ENCODE assay signal across 20 mouse cellular contexts in the genomic region with DNA sequence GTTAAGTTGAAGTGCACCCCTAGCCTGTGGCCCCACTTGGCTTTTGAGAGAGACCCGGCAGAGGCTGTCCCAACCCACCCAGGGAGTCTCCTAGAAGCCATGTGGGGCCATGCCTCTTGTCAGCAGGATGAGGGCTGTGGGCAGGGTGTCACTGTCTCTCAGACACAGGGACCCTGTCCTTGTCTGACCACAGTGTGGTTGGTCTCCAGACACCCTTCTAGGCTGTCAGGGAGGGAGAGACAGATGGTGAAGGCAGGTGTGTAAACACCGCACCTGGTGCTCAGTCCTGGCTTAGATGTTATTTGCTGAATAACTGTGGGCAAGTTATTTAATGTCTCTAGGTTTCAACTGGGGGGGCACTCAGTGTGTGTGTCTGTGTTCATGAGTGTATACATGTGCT. TPM values are rescaled to one million over a fixed set of nuclear protein-coding genes. Genes with fewer than 3 reads are reported as not detected.
DNase-seq lines count a peak whose midpoint lies in the region; ATAC-seq and TF ChIP-seq lines count a peak whose summit lies in the region.
"Had no signal": no experiment of that assay in that cellular context is flagged by ENCODE, and none has a peak within 500 bp of the region (broad histone marks: within the 10 kb centered on the region; RNA-seq: fewer than 3 reads in every experiment).

No protein-coding gene starts in this region.

- no peaks in the 10 kb centered on the region for H3K27me3 ChIP-seq in heart, adult 2 months (ENCODE audit: control insufficient read depth, insufficient read depth, low read length)
- no peaks in the 10 kb centered on the region for H3K27me3 ChIP-seq in midbrain, embryonic 11.5 days (ENCODE audit: control insufficient read depth, insufficient read depth, low read length)
- H3K27me3 ChIP-seq in midbrain, embryonic 13.5 days: no peaks in the 10 kb centered on the region
- H3K27me3 ChIP-seq in heart, embryonic 15.5 days: no peaks in the 10 kb centered on the region
- H3K27me3 ChIP-seq in intestine, postnatal 0 days (replicated peaks; ENCODE audit: control insufficient read depth, insufficient read depth, low read length): no peaks in the 10 kb centered on the region
- H3K27me3 ChIP-seq: embryonic facial prominence, embryonic 13.5 days; forebrain, embryonic 13.5 days; hindbrain, embryonic 12.5 days; limb, embryonic 13.5 days; liver, embryonic 12.5 days had no signal

- H3K9me3 ChIP-seq in midbrain, embryonic 11.5 days (ENCODE audit: control insufficient read depth, low read length): no peaks in the 10 kb centered on the region
- no peaks in the 10 kb centered on the region for H3K9me3 ChIP-seq in midbrain, embryonic 13.5 days
- H3K9me3 ChIP-seq in heart, embryonic 15.5 days (replicated peaks): no peaks in the 10 kb centered on the region
- H3K9me3 ChIP-seq in intestine, postnatal 0 days (ENCODE audit: control insufficient read depth): no peaks in the 10 kb centered on the region
- H3K9me3 ChIP-seq: embryonic facial prominence, embryonic 13.5 days; forebrain, embryonic 13.5 days; hindbrain, embryonic 12.5 days; limb, embryonic 13.5 days; liver, embryonic 12.5 days had no signal

- no peak overlapping the region for H3K4me2 ChIP-seq in midbrain, embryonic 11.5 days
- H3K4me2 ChIP-seq in midbrain, embryonic 13.5 days (replicated peaks): no peak overlapping the region
- H3K4me2 ChIP-seq in heart, embryonic 15.5 days: peak overlapping the region; percentile 87
- H3K4me2 ChIP-seq in intestine, postnatal 0 days (replicated peaks; ENCODE audit: low read depth): no peak overlapping the region
- H3K4me2 ChIP-seq: embryonic facial prominence, embryonic 13.5 days; forebrain, embryonic 13.5 days; hindbrain, embryonic 12.5 days; limb, embryonic 13.5 days; liver, embryonic 12.5 days had no signal

- no peak for TF ChIP-seq POLR2A in heart, adult 2 months (IDR thresholded peaks at IDR 0.05; ENCODE audit: insufficient read depth, low read depth, low read length)

- peaks cover 2% of the 10 kb centered on the region; the same call in 1 of the 2 replicates for H3K36me3 ChIP-seq in heart, adult 2 months (ENCODE audit: control insufficient read depth, insufficient read depth, low read length)
- no peaks in the 10 kb centered on the region for H3K36me3 ChIP-seq in midbrain, embryonic 11.5 days (ENCODE audit: control insufficient read depth, insufficient read depth, low read length)
- H3K36me3 ChIP-seq in midbrain, embryonic 13.5 days: no peaks in the 10 kb centered on the region
- H3K36me3 ChIP-seq in heart, embryonic 15.5 days: no peaks in the 10 kb centered on the region
- no peaks in the 10 kb centered on the region for H3K36me3 ChIP-seq in intestine, postnatal 0 days (ENCODE audit: control insufficient read depth, insufficient read depth)
- H3K36me3 ChIP-seq: embryonic facial prominence, embryonic 13.5 days; hindbrain, embryonic 12.5 days; limb, embryonic 13.5 days; liver, embryonic 12.5 days had no signal

- H3K9ac ChIP-seq in heart, adult 2 months (ENCODE audit: low read depth, low read length): peak overlapping the region; percentile 20; the same call in 1 of the 2 replicates
- H3K9ac ChIP-seq in midbrain, embryonic 11.5 days (ENCODE audit: low read length): no peak overlapping the region
- no peak overlapping the region for H3K9ac ChIP-seq in midbrain, embryonic 13.5 days (replicated peaks)
- no peak overlapping the region for H3K9ac ChIP-seq in heart, embryonic 15.5 days
- H3K9ac ChIP-seq in intestine, postnatal 0 days (ENCODE audit: low read depth, low read length): no peak overlapping the region
- H3K9ac ChIP-seq: embryonic facial prominence, embryonic 13.5 days; forebrain, embryonic 13.5 days; hindbrain, embryonic 12.5 days; limb, embryonic 13.5 days; liver, embryonic 12.5 days had no signal

- no peak for TF ChIP-seq CTCF in heart, adult 2 months (IDR thresholded peaks at IDR 0.05)
- TF ChIP-seq CTCF in intestine, postnatal 0 days (IDR thresholded peaks at IDR 0.05; ENCODE audit: low read depth): no peak

- ATAC-seq in midbrain, embryonic 11.5 days (ENCODE audit: low FRiP score): no peak
- no peak for ATAC-seq in midbrain, embryonic 13.5 days
- no peak for ATAC-seq in heart, embryonic 15.5 days (replicated peaks; ENCODE audit: insufficient number of reproducible peaks, insufficient read depth, low FRiP score, low read depth)
- ATAC-seq in intestine, postnatal 0 days: no peak
- ATAC-seq: activated CD4-positive, CD25-positive, alpha-beta regulatory T cell, adult 4 months; forebrain, embryonic 13.5 days; liver, embryonic 12.5 days had no signal

- peak overlapping the region; percentile 97 for H3K27ac ChIP-seq in heart, adult 2 months
- no peak overlapping the region for H3K27ac ChIP-seq in midbrain, embryonic 11.5 days (ENCODE audit: low read depth, low read length)
- no peak overlapping the region for H3K27ac ChIP-seq in midbrain, embryonic 13.5 days
- H3K27ac ChIP-seq in heart, embryonic 15.5 days: no peak overlapping the region
- no peak overlapping the region for H3K27ac ChIP-seq in intestine, postnatal 0 days (ENCODE audit: low read depth, low read length)
- H3K27ac ChIP-seq: embryonic facial prominence, embryonic 13.5 days; forebrain, embryonic 13.5 days; hindbrain, embryonic 12.5 days; limb, embryonic 13.5 days; liver, embryonic 12.5 days had no signal

- 62% methylated on average over 2 of the region's 2 CpGs for WGBS in heart, adult 2 months
- WGBS in midbrain, embryonic 11.5 days: 93% methylated on average over 2 of the region's 2 CpGs
- WGBS in midbrain, embryonic 13.5 days: 69% methylated on average over 2 of the region's 2 CpGs
- WGBS in heart, embryonic 15.5 days: 65% methylated on average over 2 of the region's 2 CpGs
- 76% methylated on average over 2 of the region's 2 CpGs for WGBS in intestine, postnatal 0 days

- peaks cover 5% of the 10 kb centered on the region for H3K4me1 ChIP-seq in heart, adult 2 months (ENCODE audit: control insufficient read depth, insufficient read depth, low read length)
- peaks cover 7% of the 10 kb centered on the region for H3K4me1 ChIP-seq in midbrain, embryonic 11.5 days (ENCODE audit: control insufficient read depth, insufficient read depth, low read length)
- peaks cover 12% of the 10 kb centered on the region for H3K4me1 ChIP-seq in midbrain, embryonic 13.5 days (replicated peaks)
- H3K4me1 ChIP-seq in heart, embryonic 15.5 days (replicated peaks): peaks cover 31% of the 10 kb centered on the region
- no peaks in the 10 kb centered on the region for H3K4me1 ChIP-seq in intestine, postnatal 0 days (replicated peaks; ENCODE audit: control insufficient read depth, insufficient read depth, low read length)
- H3K4me1 ChIP-seq: liver, embryonic 12.5 days had no signal

- intact Hi-C loops in heart, adult 2 months (cut with DNase I): loop anchor here (2.0 kb wide), 1 partner anchor 75 kb away; no protein-coding TSS in a partner anchor
- intact Hi-C loops in heart, postnatal 36 days (cut with DNase I): no loop called here

- peak overlapping the region; percentile 17; the same call in 1 of the 2 replicates for H3K4me3 ChIP-seq in heart, adult 2 months
- H3K4me3 ChIP-seq in midbrain, embryonic 11.5 days (ENCODE audit: low read depth, low read length): no peak overlapping the region
- no peak overlapping the region for H3K4me3 ChIP-seq in midbrain, embryonic 13.5 days (replicated peaks)
- H3K4me3 ChIP-seq in heart, embryonic 15.5 days: peak overlapping the region; percentile 8; the same call in 1 of the 2 replicates
- H3K4me3 ChIP-seq in intestine, postnatal 0 days (ENCODE audit: low read depth, low read length): no peak overlapping the region
- H3K4me3 ChIP-seq: embryonic facial prominence, embryonic 13.5 days; erythroblast, embryonic 14.5 days; forebrain, embryonic 13.5 days; hindbrain, embryonic 12.5 days; limb, embryonic 13.5 days; liver, embryonic 12.5 days had no signal

- H3K79me2 ChIP-seq in heart, adult 2 months (replicated peaks; ENCODE audit: control insufficient read depth, insufficient read depth, low read length): no peaks in the 10 kb centered on the region

- TF ChIP-seq EP300 in heart, adult 2 months (IDR thresholded peaks at IDR 0.05; ENCODE audit: insufficient read depth, low read depth, low read length): no peak

- DNase-seq in heart, adult 2 months: no peak
- no peak for DNase-seq in heart, postnatal 36 days
- peak; percentile 44 for DNase-seq in midbrain, embryonic 11.5 days (ENCODE audit: low spot score, missing footprints)
- no peak for DNase-seq in cerebellum, adult 18-20 months
- DNase-seq: adrenal gland, adult 8-10 months; cerebellum, adult 2 months; embryo, embryonic 11 days; kidney, postnatal 4 days; lung, adult 18-20 months had no signal

RNA-seq across cellular contexts. Expression of a gene that starts 4.5 kb away (rescaled TPM):
- total RNA-seq in heart, adult 2 months (2021): 100 to 1,000 TPM; 104 to 114 TPM
- 62.1 and 102 TPM in 2 replicates for polyA plus RNA-seq in heart, adult 2 months (2012; rRNA removed)
- total RNA-seq in heart, postnatal 36 days (2021): 100 to 1,000 TPM; 131 to 132 TPM
- polyA plus RNA-seq in midbrain, embryonic 11.5 days (2014; fragmentation: Nextera tagmentation; extraction: Ambion mirVana): 2.6 and 3.1 TPM in 2 replicates
- polyA plus RNA-seq in midbrain, embryonic 13.5 days (2015; fragmentation: Nextera tagmentation; extraction: Ambion mirVana): 2.1 and 2.8 TPM in 2 replicates
- polyA plus RNA-seq in heart, embryonic 15.5 days (2015; fragmentation: Nextera tagmentation; extraction: Ambion mirVana): 62.2 and 71.4 TPM in 2 replicates
- 3.6 and 4.4 TPM in 2 replicates for polyA plus RNA-seq in intestine, postnatal 0 days (2015; fragmentation: Nextera tagmentation; extraction: Ambion mirVana)
- total RNA-seq: granulocyte monocyte progenitor cell, adult 5-6 weeks had no signal
- polyA plus RNA-seq: activated CD4-positive, CD25-positive, alpha-beta regulatory T cell, adult 4 months; erythroblast, embryonic 14.5 days had no signal

Comparison
In these comparisons a context has a peak if more than half of its experiments do, and no peak if none do; other contexts are left out.
1. H3K4me3 ChIP-seq: peak in heart, adult 2 months (single experiment) and heart, embryonic 15.5 days (single experiment); none in midbrain, embryonic 11.5 days (single experiment), midbrain, embryonic 13.5 days (single experiment) and intestine, postnatal 0 days (single experiment).
2. RNA of a gene that starts 4.5 kb away (polyA plus RNA-seq): 62.2 to 71.4 TPM in heart, embryonic 15.5 days and 62.1 to 102 TPM in heart, adult 2 months; 3.6 to 4.4 TPM in intestine, postnatal 0 days, 2.6 to 3.1 TPM in midbrain, embryonic 11.5 days and 2.1 to 2.8 TPM in midbrain, embryonic 13.5 days; every median in the first group is over 10 times any median in the second.